Mouse (Mus musculus) c-Kit-positive CD71-negative TER-119-negative erythroid progenitor cells, embryonic 14.5 days (primary cell): ENCODE data around the gene Gm10192.
"Not testable (repeated sequence)": the region's sequence is repeated elsewhere in the genome, so short reads cannot be mapped to it uniquely, and the experiment has no call there.

Experiments used
- DNase-seq: peaks from one replicate; pipeline ENCODE4 v3.0.0-alpha.2; 2013; ENCODE audit warnings: low read depth

The Gm10192 gene

GRCm38 (mm10) chr4:97183066-97183465, at the start of gene Gm10192:
TSS of gene Gm10192 (minus strand) at chr4:97183166.
- not testable (repeated sequence) for DNase-seq

DNA sequence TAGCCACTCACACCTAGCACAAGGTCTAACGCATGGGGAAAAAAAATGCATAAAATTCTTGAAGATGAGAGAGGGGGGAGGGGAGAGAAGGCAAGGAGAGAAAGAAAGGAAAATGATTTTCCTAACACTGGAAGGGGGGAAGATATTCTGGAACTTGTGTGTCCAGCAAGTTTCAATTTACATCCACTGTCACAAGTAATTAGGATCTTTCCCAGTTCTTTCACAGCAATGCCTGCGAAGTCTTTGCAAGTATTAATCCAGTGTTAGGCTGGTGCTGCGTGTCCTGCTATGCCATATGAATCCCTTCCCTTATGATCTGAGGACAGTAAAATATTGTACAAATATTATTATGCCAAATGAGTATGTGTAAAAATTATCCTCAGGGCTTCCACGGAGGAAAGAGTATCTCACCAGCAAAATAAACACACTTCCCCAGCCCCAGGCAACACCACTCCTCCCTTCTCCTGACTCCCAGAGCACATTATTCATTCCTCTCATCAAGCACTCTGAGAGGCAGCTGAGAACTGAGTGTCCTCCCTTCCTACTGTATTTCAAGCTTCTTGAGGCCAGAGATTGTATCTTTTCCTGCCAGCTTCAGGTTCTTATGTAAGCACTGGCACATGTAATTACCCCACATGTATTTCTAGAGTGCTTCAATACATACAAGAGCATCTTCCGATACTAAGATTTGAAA, 47.6 kb upstream of the Gm10192 start:
- no peak for DNase-seq

DNA sequence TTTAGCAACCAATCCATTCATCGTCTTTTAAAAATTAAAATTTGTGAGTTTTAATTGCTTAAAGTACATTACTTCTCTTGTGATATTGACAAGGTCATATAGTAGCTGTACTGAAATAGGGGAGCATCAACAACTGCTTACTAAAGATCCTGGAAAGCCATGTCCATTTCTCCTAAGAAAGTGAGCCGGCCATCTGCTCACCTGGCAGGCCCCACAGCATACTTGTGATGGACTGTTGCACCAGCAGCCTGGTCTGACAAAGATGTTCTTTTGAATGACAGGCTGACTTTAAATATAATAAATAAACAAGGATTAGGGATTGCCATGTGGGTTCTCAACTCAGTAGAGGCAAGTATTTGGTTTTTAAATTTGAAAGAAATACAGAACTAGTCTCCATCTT, 36.7 kb upstream of the Gm10192 start:
- no peak for DNase-seq

DNA sequence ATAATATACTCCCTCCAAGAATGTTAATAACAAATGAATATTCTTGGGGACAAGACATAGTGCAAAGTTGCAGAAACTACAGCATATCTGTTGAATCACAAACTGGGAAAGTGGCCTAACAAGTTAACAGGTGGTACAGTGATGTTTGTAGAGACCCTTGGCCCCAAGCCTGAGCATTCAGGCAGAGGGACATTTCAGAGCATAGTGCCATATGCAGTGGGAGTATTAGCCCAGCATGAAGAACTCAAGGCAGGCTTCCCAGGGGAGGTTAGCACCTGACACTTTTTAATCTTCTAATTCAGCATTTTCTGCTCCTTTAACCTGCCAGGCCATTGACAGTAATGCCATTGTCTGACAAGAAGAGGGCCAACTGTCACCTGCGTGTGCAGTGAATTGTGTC, 34.9 kb upstream of the Gm10192 start:
- no peak for DNase-seq

- DNase-seq = no peak
Observed at GRCm38 (mm10) chr4:97212514-97212913, 29.5 kb upstream of the Gm10192 start.

DNA sequence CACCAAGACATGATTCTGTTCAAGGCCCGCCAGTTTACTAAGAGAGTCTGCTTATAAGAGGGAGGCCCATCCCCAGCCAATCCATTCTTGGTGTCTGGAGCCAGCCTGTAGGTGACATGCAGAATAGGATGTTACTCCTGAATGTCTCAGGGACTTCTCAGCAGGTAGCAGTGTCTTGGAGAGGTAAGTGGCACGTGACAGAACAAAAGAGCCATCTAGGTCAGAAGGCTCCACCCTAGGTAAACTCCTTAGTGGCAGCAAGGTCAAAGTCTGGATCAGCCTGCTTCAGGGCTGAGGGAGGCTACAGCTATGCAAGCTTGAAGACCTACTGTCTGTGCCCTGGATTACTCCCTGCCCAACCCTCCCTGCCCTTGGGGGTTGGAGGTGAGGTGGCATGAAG, 20.0 kb upstream of the Gm10192 start:
- not testable (repeated sequence) for DNase-seq

DNA sequence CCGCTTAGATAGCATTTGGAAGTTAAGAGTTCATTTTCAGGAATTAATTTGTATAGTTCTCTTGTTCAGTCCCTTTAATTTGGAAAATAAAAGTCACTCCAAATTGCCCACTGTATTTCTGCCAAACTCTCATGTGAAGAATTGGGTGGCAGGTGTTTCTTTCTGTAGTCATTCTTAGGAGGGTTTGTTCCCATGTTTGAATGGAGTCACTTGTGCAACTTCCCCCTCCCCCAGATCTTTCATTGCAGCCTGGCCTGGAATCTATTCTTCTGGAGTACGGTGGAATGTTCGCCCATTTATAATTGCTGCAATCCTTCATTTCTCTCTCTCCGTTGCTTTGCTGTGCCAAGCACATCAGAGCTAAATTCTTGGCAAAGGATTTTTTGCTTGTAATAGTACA, 10.2 kb upstream of the Gm10192 start:
- DNase-seq = no peak

- DNase-seq = no peak
Observed at GRCm38 (mm10) chr4:97192601-97193000, 9.6 kb upstream of the Gm10192 start.

- DNase-seq = no peak
Observed at GRCm38 (mm10) chr4:97180396-97180795, 2.6 kb downstream of the Gm10192 start.

DNA sequence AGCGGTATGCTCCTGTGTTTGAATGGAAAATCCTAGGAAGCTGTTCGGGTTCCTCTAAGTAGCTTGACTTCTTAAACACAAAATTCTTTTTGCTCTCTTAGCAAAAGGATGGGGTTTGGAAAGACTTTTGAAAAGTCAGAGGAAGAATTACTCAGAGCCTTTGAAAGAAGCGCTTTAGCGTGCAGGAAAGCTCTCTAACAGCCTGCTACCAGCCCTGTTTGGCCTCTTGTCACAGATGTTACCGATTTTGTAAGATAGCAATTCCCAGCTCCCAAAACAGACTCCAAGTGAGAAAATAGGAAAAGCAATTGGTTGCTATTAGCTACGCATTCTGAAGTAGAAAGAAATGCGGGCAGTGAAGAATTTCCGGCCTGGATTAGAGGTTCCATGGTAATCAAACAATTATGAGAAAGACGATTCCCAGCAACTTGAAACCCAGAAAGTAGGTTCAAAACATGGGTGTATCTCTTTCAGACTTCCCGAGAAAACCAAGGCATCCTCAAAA, 26.1 kb downstream of the Gm10192 start:
- no peak for DNase-seq

GRCm38 (mm10) chr4:97156084-97156483, 26.9 kb downstream of the Gm10192 start:
- DNase-seq = no peak

DNA sequence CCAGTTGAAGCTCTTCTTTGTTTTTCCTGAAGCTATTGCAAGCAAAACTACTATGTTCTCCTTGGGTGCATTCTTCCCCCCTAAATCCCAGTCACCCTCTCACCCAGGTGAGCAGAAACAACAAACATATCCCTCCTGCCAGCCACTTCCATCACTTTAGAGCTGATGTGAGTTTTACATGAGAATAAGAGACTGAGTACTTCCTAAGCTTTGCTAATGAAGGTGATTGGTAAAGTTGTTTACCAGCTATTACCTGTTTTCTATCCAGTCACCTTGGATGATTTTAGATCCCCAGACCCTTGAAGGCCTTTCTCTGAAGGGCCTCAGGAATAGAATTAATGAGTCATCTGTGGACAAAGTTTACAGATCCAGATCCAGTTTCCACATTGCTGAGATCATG, 29.4 kb downstream of the Gm10192 start:
- DNase-seq = no peak

GRCm38 (mm10) chr4:97142484-97142883, 40.5 kb downstream of the Gm10192 start:
- no peak for DNase-seq
